Mouse (Mus musculus) ES-Bruce4 (cell line): Measurements from ENCODE around the gene Lrrc45. TPM values are rescaled to one million over a fixed set of nuclear protein-coding genes. Genes with fewer than 3 reads are reported as not detected.
"Not testable (repeated sequence)": the region's sequence is repeated elsewhere in the genome, so short reads cannot be mapped to it uniquely, and the experiment has no call there.

Source experiments
- H3K27ac ChIP-seq: 2 replicates; pipeline ENCODE4 v1.5.1; 2012; ENCODE audit warnings: low read length, inconsistent platforms; ENCODE audit not compliant: insufficient read depth
- H3K27me3 ChIP-seq: 2 replicates; pipeline ENCODE4 v1.6.1; 2012; ENCODE audit warnings: mild to moderate bottlenecking, low read length, inconsistent platforms; ENCODE audit not compliant: control insufficient read depth, poor library complexity, insufficient read depth, severe bottlenecking
- H3K36me3 ChIP-seq: 2 replicates; pipeline ENCODE4 v1.6.1; 2012; ENCODE audit warnings: inconsistent platforms, mild to moderate bottlenecking, low read length, moderate library complexity; ENCODE audit not compliant: control insufficient read depth, poor library complexity, insufficient read depth, severe bottlenecking
- H3K4me1 ChIP-seq: one replicate; pipeline ENCODE4 v1.8.1; 2011; ENCODE audit warnings: low read length; ENCODE audit not compliant: control insufficient read depth, insufficient read depth
- H3K4me3 ChIP-seq: 2 replicates; pipeline ENCODE4 v1.5.1; 2011; ENCODE audit warnings: low read depth, mild to moderate bottlenecking, low read length
- H3K9ac ChIP-seq: 2 replicates; pipeline ENCODE4 v1.6.1; 2012; ENCODE audit warnings: low read depth, mild to moderate bottlenecking, inconsistent platforms; ENCODE audit not compliant: poor library complexity, severe bottlenecking
- H3K9me3 ChIP-seq: replicated peaks from 2 replicates; pipeline ENCODE4 v1.6.1; 2012; ENCODE audit warnings: mild to moderate bottlenecking, low read length, inconsistent platforms; ENCODE audit not compliant: control insufficient read depth, poor library complexity, insufficient read depth, severe bottlenecking
- CTCF ChIP-seq: IDR thresholded peaks from one replicate; pipeline ENCODE4 v1.8.1; 2011; ENCODE audit warnings: low read depth, low read length
- EP300 ChIP-seq: IDR thresholded peaks from 2 replicates; pipeline ENCODE4 v1.6.1; 2011; ENCODE audit warnings: low read depth, low read length; ENCODE audit not compliant: insufficient read depth
- POLR2A ChIP-seq: IDR thresholded peaks from one replicate; pipeline ENCODE4 v1.8.1; 2011; ENCODE audit warnings: low read length; ENCODE audit not compliant: insufficient read depth
- polyA plus RNA-seq: library from polyadenylated mRNA; stranded (reverse); fragments of >200 nt; gene quantifications from 2 replicates; pipeline ENCODE4 v1.2.4, GENCODE M21; 2011; ENCODE audit warnings: low read depth; ENCODE audit not compliant: missing spikeins, insufficient read depth, insufficient read length

Lrrc45 gene
- polyA plus RNA-seq, result 7.3 and 9.8 TPM in 2 replicates

DNA sequence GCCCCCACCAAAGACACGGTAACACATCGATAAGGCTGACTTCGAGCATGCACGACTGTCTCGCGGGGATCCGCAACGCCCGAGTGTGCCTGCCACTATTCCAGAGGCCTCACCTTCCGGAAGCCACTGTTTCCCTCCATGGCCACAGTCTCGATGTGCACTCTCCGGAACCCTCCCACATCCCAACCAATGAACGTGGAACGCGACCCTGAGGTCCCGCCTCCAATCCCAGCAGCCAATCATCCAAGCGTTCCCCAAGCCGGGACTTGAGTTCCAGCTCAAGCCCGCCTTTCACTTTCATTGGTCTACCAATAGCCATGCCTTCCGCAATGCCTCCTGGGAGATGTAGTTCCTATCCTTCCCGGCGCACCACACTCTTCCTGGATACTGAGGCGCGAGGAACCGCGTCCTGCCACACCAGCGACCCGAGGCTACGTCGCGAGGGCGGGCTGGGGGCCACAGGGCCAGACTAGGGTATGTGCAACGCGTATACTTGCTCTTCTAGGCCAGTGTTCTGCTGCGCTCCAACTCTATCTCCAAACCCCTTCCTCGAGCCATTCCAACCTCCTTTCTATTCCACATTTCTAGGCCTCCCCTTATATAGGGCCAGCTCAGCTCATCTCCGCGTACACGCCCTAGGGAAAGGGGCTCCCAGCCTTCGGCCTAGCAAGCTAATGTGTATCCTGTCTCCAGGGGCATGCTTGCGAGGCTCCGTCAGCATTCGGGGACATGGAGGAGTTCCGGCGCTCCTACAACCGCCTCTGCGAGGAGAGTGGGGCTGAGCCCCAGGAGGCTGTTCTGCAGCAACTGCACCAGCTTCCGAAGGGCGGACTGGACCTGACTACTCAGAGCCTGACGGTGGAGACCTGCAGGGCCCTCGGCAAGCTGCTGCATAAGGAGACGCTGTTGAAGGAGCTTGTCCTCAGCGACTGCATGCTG is at the start of gene Lrrc45, which contains the start of gene Cenpx:
Lrrc45 (plus strand) TSS at position 346 of the 939 bp plus-strand sequence.
Cenpx (minus strand) TSS at position 159 of the 939 bp plus-strand sequence.
- Histone ChIP-seq H3K27me3 (no peaks in the 10 kb centered on the region), H3K4me1 (no peaks in the 10 kb centered on the region), H3K9me3 (no peaks in the 10 kb centered on the region), H3K27ac (no peak within 1 kb of the TSS), H3K36me3 (peaks cover 3% of the 10 kb centered on the region; the same call in 1 of the 2 replicates), H3K4me3 (peak within 1 kb of the TSS; percentile 87), H3K9ac (peak within 1 kb of the TSS; percentile 62)
- TF ChIP-seq EP300, result no peak
- TF ChIP-seq POLR2A, result no peak
- TF ChIP-seq CTCF, result no peak

GRCm38 (mm10) chr11:120665406-120665805 is 48.3 kb upstream of the Lrrc45 start:
- TF ChIP-seq CTCF, result no peak
- TF ChIP-seq EP300, result no peak
- Histone ChIP-seq H3K9ac (no peak overlapping the region), H3K27me3 (peaks cover under 1% of the 10 kb centered on the region; the same call in 1 of the 2 replicates), H3K27ac (no peak overlapping the region), H3K9me3 (no peaks in the 10 kb centered on the region), H3K36me3 (no peaks in the 10 kb centered on the region), H3K4me1 (peaks cover 2% of the 10 kb centered on the region), H3K4me3 (no peak overlapping the region)

DNA sequence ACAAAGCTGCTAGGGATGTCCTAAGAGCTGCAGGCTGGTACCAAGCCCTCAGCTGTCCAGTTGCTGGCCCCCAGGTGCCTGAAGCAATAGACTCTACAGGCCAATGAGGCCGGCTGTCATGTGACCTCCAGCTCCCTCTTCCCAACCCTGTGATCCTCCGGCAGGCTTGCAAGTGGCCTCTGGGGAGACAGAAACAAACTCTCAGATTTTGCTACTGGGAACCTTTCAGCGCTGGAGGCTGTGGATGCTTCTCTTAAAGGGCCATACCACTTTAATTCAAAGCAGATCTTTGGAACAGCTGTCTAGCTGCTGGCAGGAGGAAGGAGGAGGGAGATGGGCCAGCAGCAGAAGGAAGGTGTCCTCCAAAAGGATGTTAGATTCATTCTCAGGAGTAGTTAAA is 47.1 kb upstream of the Lrrc45 start:
- peaks cover 2% of the 10 kb centered on the region for H3K4me1 ChIP-seq
- H3K36me3 ChIP-seq, result no peaks in the 10 kb centered on the region
- H3K27me3 ChIP-seq, result no peaks in the 10 kb centered on the region
- TF ChIP-seq EP300, result no peak
- no peak for TF ChIP-seq POLR2A
- TF ChIP-seq CTCF, result no peak
- no peaks in the 10 kb centered on the region for H3K9me3 ChIP-seq
- H3K4me3 ChIP-seq, result no peak overlapping the region
- H3K9ac ChIP-seq, result no peak overlapping the region
- H3K27ac ChIP-seq, result no peak overlapping the region; the same call in 1 of the 2 replicates

- Histone ChIP-seq H3K4me1 (no peaks in the 10 kb centered on the region), H3K4me3 (peak within 1 kb of the TSS; percentile 83), H3K9me3 (no peaks in the 10 kb centered on the region), H3K27ac (peak within 1 kb of the TSS; percentile 59), H3K27me3 (no peaks in the 10 kb centered on the region), H3K9ac (peak within 1 kb of the TSS; percentile 78), H3K36me3 (no peaks in the 10 kb centered on the region)
- TF ChIP-seq EP300 (no peak), POLR2A (peak; percentile 40)
Measured at GRCm38 (mm10) chr11:120672687-120673593, 40.8 kb upstream of the Lrrc45 start, which contains the start of gene Aspscr1. TSS of gene Aspscr1 (plus strand) at chr11:120672973.

- TF ChIP-seq POLR2A (no peak), CTCF (no peak), EP300 (no peak)
Measured at GRCm38 (mm10) chr11:120673594-120674122, 40.1 kb upstream of the Lrrc45 start.

GRCm38 (mm10) chr11:120675875-120676274 is 37.9 kb upstream of the Lrrc45 start:
- H3K4me1 ChIP-seq, H3K9ac ChIP-seq, H3K9me3 ChIP-seq, H3K27me3 ChIP-seq, H3K36me3 ChIP-seq, H3K4me3 ChIP-seq, H3K27ac ChIP-seq: not testable (repeated sequence)

More at GRCm38 (mm10) chr11:120673594-120674122, 40.1 kb upstream of the Lrrc45 start:
- H3K36me3 ChIP-seq, result no peaks in the 10 kb centered on the region
- no peaks in the 10 kb centered on the region for H3K27me3 ChIP-seq
- peak overlapping the region; percentile 83 for H3K4me3 ChIP-seq
- H3K9me3 ChIP-seq, result no peaks in the 10 kb centered on the region
- H3K27ac ChIP-seq, result peak overlapping the region; percentile 59
- no peaks in the 10 kb centered on the region for H3K4me1 ChIP-seq
- peak overlapping the region; percentile 78 for H3K9ac ChIP-seq
